Mouse (Mus musculus): ENCODE data around the gene Snx11. TPM values are rescaled to one million over a fixed set of nuclear protein-coding genes. Genes with fewer than 3 reads are reported as not detected.

The Snx11 gene
- total RNA-seq, 2 experiments from 2014 or later = 12.1 to 13.4 TPM

DNA sequence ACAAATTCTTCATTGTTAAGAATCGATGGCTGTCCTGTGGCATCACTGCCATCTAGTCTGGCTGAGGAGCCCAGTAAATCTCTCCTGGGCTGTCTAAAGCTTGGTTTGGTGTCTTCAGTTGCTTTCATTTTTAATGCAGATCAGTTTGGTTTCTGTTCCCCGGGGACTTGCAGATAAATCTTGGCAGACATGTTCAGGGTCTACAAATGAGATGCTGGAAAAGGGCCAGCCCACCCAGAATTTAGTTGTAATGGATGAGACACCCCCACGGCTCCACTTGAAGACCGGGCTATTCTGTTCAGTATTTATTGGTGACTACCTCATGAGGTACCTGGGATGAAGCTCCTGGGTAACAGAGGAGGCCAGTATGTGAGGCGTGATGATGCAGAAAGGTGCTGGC is 47.0 kb downstream of the Snx11 start:
- no peak for DNase-seq (ENCODE audit: low spot score)
- intact Hi-C loops (cut with DNase I) = loop anchor here (10.0 kb wide), 1 partner anchor 456 kb away; the partner anchor contains the start of gene Hoxb9

DNA sequence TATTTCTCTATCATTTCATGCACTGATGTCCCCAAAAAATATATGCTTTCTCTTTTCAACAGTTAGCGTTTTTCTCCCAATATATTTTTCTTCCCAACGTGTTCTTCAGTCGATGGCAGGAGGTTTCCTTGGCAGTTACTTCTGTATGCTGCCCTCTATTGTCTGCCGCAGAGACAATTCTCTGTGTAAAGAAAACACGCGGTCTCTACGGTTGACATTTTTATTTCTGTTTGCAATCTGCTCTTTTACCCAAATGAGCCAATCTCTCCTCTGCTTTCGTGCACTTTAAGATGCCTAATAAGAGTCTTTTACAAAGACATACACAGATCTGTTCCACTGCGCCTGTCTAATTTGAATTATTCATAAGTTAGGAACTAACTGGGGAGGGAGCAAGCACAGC is 47.9 kb downstream of the Snx11 start:
- no peak for DNase-seq (ENCODE audit: low spot score)
- intact Hi-C loops (cut with DNase I) = no loop called here

- intact Hi-C loops (cut with DNase I) = no loop called here
- DNase-seq (ENCODE audit: low spot score) = no peak
These were observed 48.8 kb downstream of the Snx11 start for GRCm38 (mm10) chr11:96728577-96728976.

DNA sequence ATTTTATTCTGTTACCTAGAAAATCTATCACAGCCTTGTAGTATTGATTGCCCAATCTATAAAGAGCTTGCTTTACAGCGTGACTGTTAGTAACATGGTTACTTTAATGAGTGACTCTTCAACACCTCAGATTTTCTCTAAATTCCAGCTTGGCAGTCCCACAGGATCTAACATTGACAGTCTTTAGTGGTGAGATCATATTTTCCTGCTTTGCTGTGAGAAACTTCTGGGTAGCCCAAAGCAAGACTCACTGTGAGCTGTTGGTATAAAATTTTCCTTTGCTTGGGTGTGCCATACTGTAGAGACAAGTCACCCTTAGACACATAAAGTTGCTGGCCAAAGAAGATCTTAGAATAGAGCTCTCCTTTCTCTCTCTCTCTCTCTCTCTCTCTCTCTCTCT is 51.5 kb downstream of the Snx11 start:
- intact Hi-C loops (cut with DNase I) = no loop called here

GRCm38 (mm10) chr11:96718609-96719008 is 58.8 kb downstream of the Snx11 start:
- DNase-seq (ENCODE audit: low spot score) = no peak

More for the DNA sequence above, 51.5 kb downstream of the Snx11 start:
- no peak for DNase-seq (ENCODE audit: low spot score)

More at GRCm38 (mm10) chr11:96718609-96719008, 58.8 kb downstream of the Snx11 start:
- intact Hi-C loops (cut with DNase I) = no loop called here

Other genes starting within 250 kb of the Snx11 start
- gene Cbx1, start 11.6 kb upstream of the Snx11 start, total RNA-seq (2021) = 10 to 100 TPM; 36.6 to 39.0 TPM
- 100 to 1,000 TPM; 346 to 370 TPM for gene Nfe2l1, start 52.4 kb upstream of the Snx11 start, total RNA-seq (2021)
- 10 to 100 TPM; 33.4 to 37.5 TPM for gene Copz2, start 72.3 kb upstream of the Snx11 start, total RNA-seq (2021)
- gene Cdk5rap3, start 138.9 kb upstream of the Snx11 start, total RNA-seq (2021) = 10 to 100 TPM; 21.6 to 23.2 TPM
- gene Prr15l, start 150.5 kb upstream of the Snx11 start, total RNA-seq (2021) = 1 to 10 TPM; 1.7 to 2.3 TPM
- gene Pnpo, start 166.4 kb upstream of the Snx11 start, total RNA-seq (2021) = 10 to 100 TPM; 11.3 to 12.9 TPM
- 10 to 100 TPM in 1 of 2 experiments, 1 to 10 TPM in 1; 9.8 to 11.6 TPM for gene Sp2, start 205.4 kb upstream of the Snx11 start, total RNA-seq (2021)
- under 1 TPM; 0.11 to 0.29 TPM for gene Sp6, start 235.8 kb upstream of the Snx11 start, total RNA-seq (2021)